Mouse (Mus musculus) lung, postnatal 36 days (tissue): ENCODE results near the gene 2610028H24Rik.

Experiments
- DNase-seq: peaks from one replicate; pipeline ENCODE4 v3.0.0; 2022; ENCODE audit warnings: mixed read lengths

The 2610028H24Rik gene

GRCm38 (mm10) chr10:76493527-76493926 lies 44.6 kb downstream of the 2610028H24Rik start:
- DNase-seq, result no peak

- DNase-seq, result no peak
Observed at GRCm38 (mm10) chr10:76495501-76495900, 46.6 kb downstream of the 2610028H24Rik start.

- DNase-seq, result peak; percentile 8
Observed at GRCm38 (mm10) chr10:76496366-76496765, 47.5 kb downstream of the 2610028H24Rik start.

- DNase-seq, result no peak
Observed at GRCm38 (mm10) chr10:76497522-76497921, 48.6 kb downstream of the 2610028H24Rik start.

GRCm38 (mm10) chr10:76504271-76504943 lies 55.5 kb downstream of the 2610028H24Rik start:
- no peak for DNase-seq

GRCm38 (mm10) chr10:76505865-76506264 lies 57.0 kb downstream of the 2610028H24Rik start:
- no peak for DNase-seq
